Mouse (Mus musculus) left cerebral cortex, postnatal 25 days (tissue): Measurements from ENCODE around the gene 1700067K01Rik. TPM values are rescaled to one million over a fixed set of nuclear protein-coding genes. Genes with fewer than 3 reads are reported as not detected.
"Not testable (repeated sequence)": the region's sequence is repeated elsewhere in the genome, so short reads cannot be mapped to it uniquely, and the experiment has no call there.

Experiments used
- DNase-seq, 2 experiments: peaks; one replicate each; pipeline ENCODE4 v3.0.0; 2022; ENCODE audit warnings: low spot score in 2 of 2, mixed read lengths in 1 of 2
- intact Hi-C: fragments of 180-260 bp; cut with DNase I; formaldehyde crosslinking; loops from one replicate; pipeline ENCODE4 v1.15.1; 2025
- total RNA-seq, 2 experiments: library from RNA; stranded (reverse); gene quantifications; 2 replicates each; pipeline ENCODE4 v1.2.3; 2021

1700067K01Rik gene
- total RNA-seq, 2 experiments from 2014 or later = 0.37 to 0.62 TPM

GRCm38 (mm10) chr8:83980845-83981244 lies 20.5 kb upstream of the 1700067K01Rik start:
- intact Hi-C loops = no loop called here

GRCm38 (mm10) chr8:83981533-83981932 lies 19.8 kb upstream of the 1700067K01Rik start:
- intact Hi-C loops = no loop called here
- no peak for DNase-seq

More at GRCm38 (mm10) chr8:83980845-83981244, 20.5 kb upstream of the 1700067K01Rik start:
- DNase-seq = no peak

GRCm38 (mm10) chr8:83982449-83982848 lies 18.9 kb upstream of the 1700067K01Rik start:
- intact Hi-C loops = no loop called here

GRCm38 (mm10) chr8:83983222-83983621 lies 18.1 kb upstream of the 1700067K01Rik start:
- DNase-seq, intact Hi-C loops: not testable (repeated sequence)

More at GRCm38 (mm10) chr8:83982449-83982848, 18.9 kb upstream of the 1700067K01Rik start:
- DNase-seq = no peak

GRCm38 (mm10) chr8:83989243-83989642 lies 12.1 kb upstream of the 1700067K01Rik start:
- no peak for DNase-seq
- intact Hi-C loops = no loop called here

- no peak for DNase-seq
- intact Hi-C loops = no loop called here
Measured at GRCm38 (mm10) chr8:83990170-83990569, 11.1 kb upstream of the 1700067K01Rik start.

GRCm38 (mm10) chr8:83992488-83992887 lies 8.8 kb upstream of the 1700067K01Rik start:
- no peak for DNase-seq
- intact Hi-C loops = no loop called here

GRCm38 (mm10) chr8:83994030-83994429 lies 7.3 kb upstream of the 1700067K01Rik start:
- intact Hi-C loops = no loop called here
- DNase-seq = no peak

- intact Hi-C loops = loop anchor here (2.0 to 5.0 kb wide), 2 partner anchors 23 to 981 kb away; partner anchors contain the start of genes Junb and Prkaca
- no peak for DNase-seq
Measured at GRCm38 (mm10) chr8:83995973-83996372, 5.3 kb upstream of the 1700067K01Rik start.

- intact Hi-C loops = loop anchor here (1.0 to 5.0 kb wide), 3 partner anchors 24 to 980 kb away; partner anchors contain the start of genes Junb and Prkaca
- DNase-seq = peak; percentile 73 to 81
Measured at GRCm38 (mm10) chr8:83996567-83997505, 4.5 kb upstream of the 1700067K01Rik start.

GRCm38 (mm10) chr8:83997511-83998141 lies 3.7 kb upstream of the 1700067K01Rik start, which contains the start of gene Samd1:
TSS of gene Samd1 (plus strand) at chr8:83997672.
- DNase-seq = peak; percentile 56 to 65
- intact Hi-C loops = loop anchor here (1.0 to 5.0 kb wide), 3 partner anchors 25 to 980 kb away; partner anchors contain the start of genes Junb and Prkaca

GRCm38 (mm10) chr8:83998231-83999056 lies 2.9 kb upstream of the 1700067K01Rik start:
- intact Hi-C loops = loop anchor here (5.0 kb wide), 1 partner anchor 979 kb away; the partner anchor contains the start of gene Junb
- DNase-seq = peak; percentile 48 to 63

GRCm38 (mm10) chr8:83999057-83999705 lies 2.1 kb upstream of the 1700067K01Rik start:
- no peak for DNase-seq
- intact Hi-C loops = loop anchor here (5.0 kb wide), 1 partner anchor 978 kb away; the partner anchor contains the start of gene Junb

- no peak for DNase-seq
- intact Hi-C loops = loop anchor here (5.0 kb wide), 1 partner anchor 977 kb away; the partner anchor contains the start of gene Junb
Measured at GRCm38 (mm10) chr8:83999825-84000224, 1.5 kb upstream of the 1700067K01Rik start.

- intact Hi-C loops = no loop called here
- DNase-seq = no peak
Measured at GRCm38 (mm10) chr8:84002957-84003611, 1.8 kb downstream of the 1700067K01Rik start.

- intact Hi-C loops = no loop called here
- no peak for DNase-seq
Measured at GRCm38 (mm10) chr8:84003612-84004246, 2.4 kb downstream of the 1700067K01Rik start.

GRCm38 (mm10) chr8:84004533-84005201 lies 3.4 kb downstream of the 1700067K01Rik start:
- peak; percentile 91 to 95 for DNase-seq
- intact Hi-C loops = no loop called here
